Mouse (Mus musculus) c-Kit-positive CD71-positive TER-119-negative erythroid progenitor cells, embryonic 14.5 days (primary cell): ENCODE results near the gene Pdzd2.

ENCODE experiments used
- DNase-seq: peaks from one replicate; pipeline ENCODE4 v3.0.0-alpha.2; 2013; ENCODE audit warnings: low read depth

The Pdzd2 gene

DNA sequence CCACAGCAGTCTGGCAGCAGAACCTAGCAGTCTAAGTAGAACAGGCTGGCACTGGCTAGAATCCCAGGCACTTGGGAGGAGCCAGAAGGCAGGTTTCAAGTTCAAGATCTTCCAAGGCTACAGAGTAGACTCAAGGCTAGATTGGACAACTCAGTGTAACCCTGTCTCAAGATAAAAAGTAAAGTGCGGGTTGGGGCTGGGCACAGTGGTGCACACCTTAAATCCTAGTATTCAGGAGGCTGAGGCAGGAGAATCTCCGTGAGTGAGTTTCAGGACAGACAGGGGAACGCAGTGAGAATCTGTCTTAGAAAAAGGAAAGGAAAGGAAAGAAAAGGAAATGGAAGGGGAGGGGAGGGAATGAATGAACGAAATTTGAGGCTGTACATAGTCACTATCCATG, 207.2 kb downstream of the Pdzd2 start:
- DNase-seq: no peak

DNA sequence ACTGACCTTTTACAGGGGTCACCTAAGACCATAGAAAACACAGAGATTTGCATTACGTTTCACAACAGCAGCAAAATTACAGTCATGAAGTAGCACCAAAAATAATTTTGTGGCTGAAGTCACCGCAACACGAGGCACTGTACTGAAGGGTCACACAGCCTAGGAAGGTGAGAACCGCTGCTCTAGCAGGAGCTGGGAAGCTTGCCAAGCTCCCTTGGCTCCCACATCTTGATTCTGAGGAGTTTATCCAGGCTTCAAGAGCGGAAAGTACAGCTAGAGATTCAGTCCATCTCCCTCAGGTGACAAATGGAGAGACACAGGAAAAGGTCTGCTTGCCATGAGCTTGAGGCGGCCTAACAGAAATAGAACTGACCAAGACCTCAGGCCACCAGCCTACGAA, 216.9 kb downstream of the Pdzd2 start:
- DNase-seq: no peak

DNA sequence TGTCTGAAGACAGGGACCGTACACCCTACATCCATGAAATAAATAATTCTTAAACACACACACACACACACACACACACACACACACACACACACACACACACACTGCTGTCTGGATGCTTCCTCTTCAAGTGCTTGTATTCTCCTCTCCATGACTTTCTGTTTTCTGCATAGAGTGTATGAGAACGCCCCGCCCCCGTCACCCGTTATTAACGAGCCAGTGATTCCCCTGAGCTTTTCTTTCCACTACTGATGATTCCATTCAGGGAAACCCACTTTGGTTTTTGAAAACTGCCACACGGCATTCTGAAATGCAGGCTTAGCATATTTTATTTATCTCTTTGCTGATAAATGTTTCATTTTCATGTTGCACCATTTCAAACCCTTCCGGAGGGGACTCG, 219.4 kb downstream of the Pdzd2 start:
- DNase-seq: no peak

DNA sequence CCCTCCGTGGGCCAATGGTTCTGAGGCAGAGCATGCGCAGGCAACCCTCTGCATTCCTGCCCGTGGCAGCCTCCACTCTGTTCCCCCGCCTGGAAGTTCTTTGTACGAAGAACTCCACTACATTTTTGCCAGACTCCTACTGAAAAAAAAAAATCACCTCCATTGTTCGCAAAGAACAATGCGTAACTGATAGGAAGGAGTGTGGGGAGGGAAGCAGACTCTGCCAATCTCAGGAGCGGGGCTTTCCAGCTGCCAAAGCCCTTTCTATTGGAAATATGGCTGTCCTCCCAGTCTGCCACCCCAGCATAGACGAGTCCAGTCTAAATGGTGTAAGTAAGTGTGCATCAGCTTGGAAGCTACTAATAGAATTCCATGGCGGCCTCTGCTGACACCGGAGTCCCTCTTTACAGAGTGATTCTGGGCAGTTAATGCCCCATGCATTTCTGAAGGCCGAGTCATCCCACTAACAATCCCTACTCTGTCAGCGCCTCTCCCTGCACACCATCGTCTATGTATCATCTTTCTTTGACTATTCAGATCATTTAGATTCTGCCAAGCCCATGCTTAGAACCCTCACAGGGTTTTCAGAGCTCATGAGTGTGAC, 221.3 kb downstream of the Pdzd2 start:
- no peak for DNase-seq

DNA sequence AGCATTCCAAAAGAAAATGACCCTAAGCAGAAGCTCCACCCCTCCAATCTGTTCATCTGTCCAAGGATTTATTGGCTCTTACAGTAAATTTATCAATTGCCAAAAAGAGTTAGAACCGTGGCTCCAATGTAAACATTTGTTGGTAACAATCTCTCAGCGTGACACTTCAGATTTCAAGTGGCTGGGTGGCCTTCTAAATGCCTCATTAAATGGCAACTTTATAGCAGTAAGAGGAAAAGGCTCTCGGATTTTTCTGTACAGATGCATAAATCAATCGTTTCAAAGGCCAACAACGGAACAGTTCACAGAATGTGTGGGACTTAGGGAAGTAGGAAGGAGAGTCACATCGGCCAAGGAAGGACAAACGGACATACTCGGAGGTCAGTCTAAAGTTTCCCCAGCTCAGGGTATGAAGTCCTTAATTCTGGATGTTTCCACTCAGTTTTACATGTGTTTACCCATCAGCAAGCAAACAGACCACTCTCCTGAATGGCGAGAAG, 222.4 kb downstream of the Pdzd2 start:
- DNase-seq: no peak

DNA sequence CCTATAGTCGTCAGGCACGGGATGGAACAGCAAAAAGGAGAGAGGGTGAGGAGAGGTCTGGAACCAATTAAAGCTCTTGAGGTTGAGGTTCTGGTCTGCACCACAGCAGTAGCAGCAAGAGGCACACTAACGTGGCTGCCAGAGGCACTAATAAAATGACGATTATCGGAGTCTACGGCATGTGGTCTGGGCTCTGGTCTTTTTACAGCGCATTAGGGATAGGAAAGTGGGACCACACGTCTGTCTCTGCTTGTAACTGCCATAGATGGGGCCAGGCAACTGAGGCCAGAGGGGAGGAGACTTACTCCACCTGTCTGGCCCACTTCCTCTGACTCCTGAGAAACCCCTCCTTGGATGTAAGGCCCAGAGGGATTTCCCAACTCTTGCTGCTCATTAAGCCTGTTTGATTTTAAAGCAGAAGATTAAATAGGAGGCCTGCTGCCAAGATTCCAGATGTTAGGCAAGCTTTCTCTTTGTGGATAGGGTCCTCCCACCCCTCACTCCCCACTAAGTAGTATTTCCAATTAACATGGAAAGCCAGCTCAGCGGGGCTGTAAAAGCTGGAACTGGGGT, 224.4 kb downstream of the Pdzd2 start:
- DNase-seq: no peak

DNA sequence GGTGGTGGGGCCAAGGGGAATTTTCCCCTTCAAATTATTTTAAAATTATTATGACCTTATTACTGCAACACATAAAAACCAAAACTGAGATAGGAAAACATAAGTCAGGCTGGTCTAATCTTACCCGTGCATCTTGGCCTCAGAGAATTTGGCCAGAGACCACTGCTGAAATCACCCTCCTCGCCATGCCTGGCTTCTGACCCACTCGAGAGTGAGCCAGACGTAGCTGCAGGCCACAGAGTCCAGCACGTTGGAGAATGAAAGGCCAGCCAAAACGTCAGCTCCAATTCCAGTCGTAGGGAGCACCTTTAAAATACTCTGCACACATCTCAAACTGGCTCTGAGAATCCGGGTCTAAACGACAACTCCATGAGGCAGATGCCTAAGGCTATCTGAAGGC, 226.2 kb downstream of the Pdzd2 start:
- DNase-seq: no peak

DNA sequence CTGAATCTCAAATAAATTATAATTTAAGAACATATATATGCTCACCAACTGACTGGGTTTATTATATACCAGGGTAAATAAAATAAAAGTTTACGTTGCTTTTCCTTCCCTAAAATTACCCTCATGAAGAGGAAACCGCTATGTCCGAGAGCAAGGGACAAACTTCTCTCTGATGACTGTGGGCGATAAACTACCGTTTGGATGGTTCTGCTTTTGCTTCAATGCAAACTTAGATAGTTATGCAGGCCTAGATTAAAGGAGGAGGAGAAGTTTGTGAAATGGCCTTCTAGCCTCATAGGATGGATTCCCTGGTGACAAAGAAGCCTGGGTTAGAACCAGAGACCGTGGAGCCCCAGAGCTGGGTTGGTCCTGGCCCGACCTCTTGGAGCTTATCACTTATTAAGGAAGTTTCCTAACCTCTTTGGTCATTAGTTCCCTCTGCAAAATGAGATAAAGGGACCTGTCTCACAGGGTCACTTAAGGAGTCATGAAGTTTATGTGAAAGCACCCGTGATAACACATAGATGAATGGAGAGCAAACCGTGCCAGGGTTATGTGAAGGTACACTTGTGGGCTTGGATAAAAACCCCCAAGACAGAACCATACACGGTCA, 230.9 kb downstream of the Pdzd2 start:
- DNase-seq: no peak

DNA sequence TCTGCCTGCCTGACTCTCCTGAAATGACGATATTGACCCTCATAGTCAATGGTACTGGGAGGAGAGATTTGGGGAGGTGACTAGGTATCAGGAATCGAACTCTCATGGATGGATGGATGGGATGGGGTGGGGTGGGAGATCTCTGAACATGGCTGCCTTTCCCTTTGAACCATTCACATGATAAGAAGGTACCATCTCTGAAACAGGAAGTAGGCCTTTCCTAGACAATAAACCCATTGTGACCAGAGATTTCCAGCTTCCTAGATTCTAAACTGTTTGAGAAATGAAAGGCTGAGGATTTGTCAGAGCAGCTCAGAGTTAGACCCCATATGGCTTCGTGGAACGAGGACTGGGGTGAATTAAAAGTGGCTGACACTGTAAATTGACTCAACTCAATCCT, 232.2 kb downstream of the Pdzd2 start:
- DNase-seq: no peak

DNA sequence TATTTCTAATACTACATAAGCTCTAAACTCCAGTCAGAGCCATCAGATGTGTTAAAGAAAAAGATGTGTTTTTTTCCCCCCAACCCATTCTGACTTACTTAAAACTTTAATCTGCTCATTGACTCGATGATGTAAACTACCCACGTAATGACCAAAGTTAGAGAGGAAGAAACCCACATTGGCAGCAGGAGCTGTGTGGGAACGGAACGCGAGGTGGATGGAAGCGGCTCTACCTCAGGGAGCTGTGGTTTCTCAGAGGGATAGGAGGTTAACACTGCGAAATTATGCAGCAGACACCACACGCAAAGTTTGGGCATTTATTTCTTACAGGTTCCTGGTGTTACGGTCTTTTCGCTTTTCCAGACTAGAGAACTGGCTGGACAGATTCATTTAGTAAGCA, 233.2 kb downstream of the Pdzd2 start:
- no peak for DNase-seq

DNA sequence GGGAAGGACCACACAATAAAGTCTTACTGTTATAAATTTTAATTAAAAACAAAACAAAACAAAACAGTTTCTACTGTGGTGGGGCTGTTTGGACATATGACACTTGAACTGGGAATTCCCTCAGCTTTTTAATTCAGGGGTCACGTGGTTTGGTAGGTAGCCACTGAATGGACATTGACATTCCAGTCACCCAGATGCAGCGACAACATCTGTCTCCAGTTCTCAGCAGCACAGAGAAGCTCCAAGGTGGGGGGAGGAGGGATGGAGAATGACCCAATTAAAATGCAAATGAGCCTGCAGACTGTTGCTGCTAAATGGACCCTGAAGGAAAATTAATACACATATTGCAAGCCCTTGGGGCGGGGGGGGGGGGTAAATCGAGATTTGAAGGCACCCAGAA, 233.6 kb downstream of the Pdzd2 start:
- no peak for DNase-seq

DNA sequence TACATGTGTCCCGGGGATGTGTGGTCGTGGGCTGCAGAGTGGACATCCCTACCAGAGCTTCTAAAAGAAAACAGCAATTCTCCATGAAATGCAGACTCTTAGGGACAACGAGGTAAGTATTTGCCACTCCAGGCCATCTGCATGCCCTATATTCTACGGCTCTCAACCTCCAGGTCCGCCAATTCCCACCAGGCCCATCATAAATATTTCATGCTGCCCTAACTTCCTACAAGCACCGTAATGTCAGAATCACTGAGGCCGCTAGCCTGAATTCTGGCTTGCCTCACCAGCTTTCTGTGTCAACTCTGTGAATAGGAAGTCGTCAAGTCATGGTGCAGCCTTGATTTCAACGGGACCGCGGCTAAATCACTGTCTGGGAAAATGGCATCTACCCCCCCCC, 234.2 kb downstream of the Pdzd2 start:
- no peak for DNase-seq

DNA sequence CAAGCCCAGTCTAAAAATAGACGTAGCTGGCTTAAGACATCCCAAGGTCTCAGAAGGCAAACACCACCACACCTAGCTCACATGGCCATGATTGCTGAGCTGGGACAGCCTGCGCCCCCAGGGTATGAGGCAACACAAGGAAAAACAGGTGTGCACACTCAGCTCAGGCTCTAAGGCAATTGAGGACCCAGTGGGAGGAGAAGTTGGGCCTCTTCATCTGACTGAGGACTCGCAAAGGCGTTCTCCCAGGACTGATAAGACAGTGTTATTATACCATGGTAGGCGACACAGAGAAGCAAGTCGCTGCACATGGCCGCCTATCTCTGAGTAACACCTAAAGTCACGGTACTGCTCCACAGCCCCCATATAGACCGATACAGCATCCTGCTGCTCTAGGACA, 235.8 kb downstream of the Pdzd2 start:
- no peak for DNase-seq

DNA sequence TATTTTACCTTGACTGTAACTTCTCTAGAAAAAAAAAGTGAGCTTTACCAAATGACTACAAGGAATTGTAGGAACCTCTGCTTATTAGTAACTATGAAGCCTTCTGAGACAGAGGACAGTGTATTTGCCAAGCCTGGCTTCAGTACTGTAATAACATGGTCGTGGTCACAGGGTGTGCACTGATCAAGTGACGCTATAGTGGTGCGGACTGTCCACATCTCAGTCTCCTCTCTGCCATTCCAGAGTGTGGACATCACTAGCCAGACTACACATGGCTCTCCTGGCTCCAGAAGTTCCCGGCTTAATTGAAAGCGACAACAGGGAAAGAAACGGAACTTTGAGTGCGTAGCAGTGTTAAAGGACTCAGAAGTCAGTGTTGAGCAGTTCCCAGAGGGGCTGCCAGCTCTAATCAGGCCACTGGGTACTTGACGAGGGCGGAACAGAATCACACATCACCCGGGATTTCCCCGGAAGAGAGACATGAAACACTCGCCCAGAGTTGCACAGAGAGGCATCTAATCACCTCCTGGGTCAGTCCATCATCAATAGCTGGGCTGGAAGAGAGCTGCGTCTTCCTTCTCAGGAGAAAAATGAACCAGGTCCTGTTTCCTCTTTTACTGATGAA, 237.7 kb downstream of the Pdzd2 start:
- DNase-seq: no peak

DNA sequence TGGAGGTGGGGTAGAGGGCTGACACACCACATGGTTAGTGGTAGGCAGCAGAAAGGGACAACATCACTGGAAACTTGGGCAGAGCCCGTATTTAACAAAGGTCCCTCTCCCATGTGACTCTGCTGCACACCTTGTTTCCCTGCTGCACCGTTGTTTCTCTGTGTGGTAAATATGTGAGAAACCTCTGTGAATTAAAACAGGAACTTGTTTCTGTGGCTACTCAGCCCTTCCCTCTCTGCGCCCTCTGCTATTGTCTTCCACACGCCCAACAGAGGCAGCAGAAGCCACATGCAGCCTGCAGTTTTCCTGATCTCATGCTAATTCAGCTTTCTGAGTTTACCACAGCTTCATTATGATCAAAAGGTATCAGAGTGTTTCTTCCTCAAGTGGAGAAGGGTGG, 239.1 kb downstream of the Pdzd2 start:
- DNase-seq: no peak

DNA sequence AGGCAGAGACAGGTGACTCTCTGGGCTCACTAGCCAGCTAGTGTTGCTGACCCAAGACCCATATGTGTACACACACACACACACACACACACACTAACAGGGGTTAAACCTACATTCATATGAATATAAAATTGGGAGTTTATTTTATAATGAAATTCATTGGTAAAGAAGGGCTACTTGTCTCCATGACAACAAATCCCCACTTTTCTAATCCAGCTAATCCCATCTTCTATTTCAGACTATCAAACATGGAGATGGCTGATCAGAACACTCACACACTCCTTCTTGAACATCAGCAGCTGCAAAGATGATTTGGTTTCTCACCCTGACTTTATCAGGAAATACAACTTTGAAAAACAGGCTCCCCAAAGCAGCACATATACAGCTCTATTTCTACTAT, 245.6 kb downstream of the Pdzd2 start:
- DNase-seq: no peak

DNA sequence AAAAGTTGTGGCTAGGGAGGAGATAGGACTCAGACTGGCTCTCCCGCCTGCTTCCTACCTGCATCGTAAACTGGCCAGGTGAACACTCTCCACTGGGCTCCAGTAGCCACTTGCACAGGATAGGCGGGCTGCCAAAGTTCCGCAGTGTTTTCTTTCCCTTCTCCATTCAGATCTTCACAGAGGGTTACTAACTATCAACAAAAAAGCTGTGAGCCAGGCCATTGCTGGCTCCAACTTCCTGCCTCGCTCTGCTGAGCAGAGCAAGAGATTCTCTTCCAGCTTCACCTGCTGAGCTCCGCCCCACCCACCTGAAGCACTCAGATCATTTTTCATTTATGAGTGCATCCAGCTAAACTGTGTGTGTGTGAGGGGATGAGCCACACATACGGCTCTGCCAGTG, 246.5 kb downstream of the Pdzd2 start:
- no peak for DNase-seq

DNA sequence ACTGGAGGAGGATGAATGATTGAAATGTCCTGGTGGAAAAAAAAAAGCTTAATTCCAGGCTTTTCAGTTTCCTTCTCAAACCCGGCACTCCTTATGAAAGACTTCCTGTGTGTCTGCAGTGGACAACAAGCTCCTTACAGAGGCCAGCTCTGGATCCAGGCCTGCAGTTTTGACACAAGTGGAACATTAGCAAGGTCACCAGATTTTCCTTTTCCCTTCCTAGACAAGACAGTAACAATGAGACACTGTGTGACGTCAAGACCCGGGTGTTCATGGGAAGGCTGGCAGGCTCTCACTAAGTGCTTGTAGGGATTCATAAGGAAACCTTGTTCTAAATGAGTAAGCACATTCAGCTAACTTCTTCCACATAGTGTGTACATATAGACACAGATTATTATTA, 248.8 kb downstream of the Pdzd2 start:
- no peak for DNase-seq

DNA sequence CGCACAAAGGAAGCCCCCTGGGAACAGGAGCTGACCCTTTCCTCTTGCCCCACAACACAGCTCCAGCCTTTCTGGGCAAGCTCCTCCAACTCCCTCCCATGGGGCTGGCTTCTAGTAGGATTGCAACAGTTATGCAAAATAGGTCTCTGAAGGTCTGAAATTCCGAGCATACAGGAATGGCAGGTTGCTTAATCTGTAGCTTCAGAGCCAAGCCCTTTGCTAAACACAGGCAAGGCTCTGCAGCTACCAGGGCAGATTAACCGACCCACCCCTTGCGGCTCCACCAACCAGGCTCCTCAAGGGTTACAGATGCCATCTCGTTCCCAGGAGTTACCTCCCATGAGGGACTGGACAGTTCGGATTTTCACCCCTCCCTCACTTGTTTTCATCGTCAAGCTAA, 249.2 kb downstream of the Pdzd2 start:
- no peak for DNase-seq

DNA sequence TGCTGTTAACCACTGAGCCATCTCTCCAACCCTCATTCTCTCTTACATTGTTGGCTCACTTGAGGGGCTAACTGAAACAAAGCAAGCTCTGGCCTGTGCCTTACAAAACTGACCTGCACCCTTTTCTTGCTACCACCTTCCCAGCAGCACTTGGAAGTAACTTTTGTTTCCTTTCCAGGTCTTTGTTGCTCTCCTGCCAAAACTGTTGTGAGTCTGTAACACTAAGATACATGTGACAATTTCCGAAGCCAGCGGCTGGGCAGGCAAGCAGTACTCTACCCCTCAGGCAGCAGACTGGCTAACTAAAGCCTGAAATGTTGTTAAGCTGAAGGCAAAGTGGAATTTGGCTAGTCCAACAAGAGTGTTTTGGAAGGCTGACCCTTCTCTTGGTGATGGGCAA, 251.4 kb downstream of the Pdzd2 start:
- DNase-seq: no peak

DNA sequence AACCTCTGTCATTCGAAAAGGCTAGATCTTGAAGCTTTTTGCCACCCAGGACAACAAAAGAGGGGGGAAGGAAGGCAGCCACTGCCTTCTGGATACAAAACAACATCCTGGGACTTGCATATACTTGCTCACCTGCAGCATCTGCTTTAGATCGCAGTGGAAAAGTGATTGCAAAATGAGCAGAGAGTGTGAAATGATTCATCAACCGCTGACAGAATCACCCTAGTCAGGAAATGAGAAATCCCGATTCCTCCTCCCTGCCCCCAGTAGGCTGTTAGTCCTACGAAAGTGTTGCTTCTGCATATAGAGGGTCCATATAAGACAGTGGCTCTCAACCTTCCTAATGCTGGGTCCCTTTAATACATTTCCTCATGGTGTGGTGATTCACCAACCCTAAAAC, 258.5 kb downstream of the Pdzd2 start:
- DNase-seq: no peak

DNA sequence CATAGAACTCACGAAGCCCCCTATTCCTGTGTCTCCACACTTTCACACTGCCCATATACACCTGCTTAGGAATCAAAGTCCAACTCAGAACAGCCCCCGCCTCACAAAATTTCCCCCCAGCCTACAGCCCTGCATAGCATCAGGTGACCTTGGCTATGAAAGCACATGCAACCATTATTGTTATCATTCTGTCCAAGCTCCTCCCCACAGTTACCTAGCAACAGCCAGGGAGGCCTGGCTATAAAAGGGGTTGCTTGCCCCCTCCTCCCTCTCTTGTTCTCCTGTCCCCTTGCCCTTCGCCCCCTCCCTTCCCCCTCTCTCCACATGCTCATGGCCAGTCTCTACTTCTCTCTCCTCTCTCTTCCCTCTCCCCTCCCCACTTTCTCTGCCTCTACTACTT, 259.4 kb downstream of the Pdzd2 start:
- DNase-seq: no peak

DNA sequence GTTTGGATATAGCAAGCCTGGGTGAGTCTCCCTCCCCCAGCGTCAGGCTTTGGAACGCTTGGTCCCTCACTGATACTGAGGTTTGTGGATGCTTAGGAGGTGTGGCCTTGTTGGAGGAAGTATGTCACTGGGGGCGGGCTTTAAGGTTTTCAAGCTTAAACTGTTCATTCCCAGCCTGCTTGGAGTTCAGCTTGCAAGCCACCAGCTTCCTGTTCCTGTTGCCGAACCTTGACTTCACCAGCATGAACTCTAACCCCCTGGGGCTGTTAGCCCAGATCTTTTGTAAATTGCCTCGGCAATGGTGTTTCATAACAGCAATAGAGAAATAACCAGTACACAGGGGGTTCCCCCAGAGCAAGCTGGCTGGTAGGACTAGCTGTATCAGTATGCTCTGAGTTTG, 260.4 kb downstream of the Pdzd2 start:
- DNase-seq: peak; percentile 5

DNA sequence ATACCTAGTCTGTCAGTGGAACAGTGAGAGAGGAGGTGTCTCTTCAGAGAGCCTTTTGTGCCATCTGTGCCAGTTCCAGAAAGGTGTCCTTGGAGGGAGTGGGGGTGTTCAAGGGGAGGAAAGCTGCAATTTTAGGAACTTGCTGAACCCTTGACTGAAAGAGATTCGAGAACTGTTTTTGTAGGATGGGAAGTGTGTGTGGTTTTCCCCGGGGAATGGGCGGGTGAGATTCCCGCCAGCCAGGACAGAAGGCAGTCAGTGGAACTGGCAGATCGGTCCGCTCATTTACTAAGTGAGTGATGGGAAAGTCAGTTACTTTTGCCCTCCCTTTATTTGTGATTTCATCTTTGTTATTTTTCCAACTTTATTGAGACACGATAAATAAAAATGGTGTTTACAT, 266.1 kb downstream of the Pdzd2 start:
- no peak for DNase-seq
